Mouse (Mus musculus): ENCODE measurements around the gene Olfr418. TPM values are rescaled to one million over a fixed set of nuclear protein-coding genes. Genes with fewer than 3 reads are reported as not detected.

The Olfr418 gene
- polyA plus RNA-seq (2014; fragmentation: Illumina TruSeq; extraction: RNeasy Lipid Tissue Mini Kit (QIAGEN cat#74804); ENCODE audit: low read depth, low replicate concordance): not detected

DNA sequence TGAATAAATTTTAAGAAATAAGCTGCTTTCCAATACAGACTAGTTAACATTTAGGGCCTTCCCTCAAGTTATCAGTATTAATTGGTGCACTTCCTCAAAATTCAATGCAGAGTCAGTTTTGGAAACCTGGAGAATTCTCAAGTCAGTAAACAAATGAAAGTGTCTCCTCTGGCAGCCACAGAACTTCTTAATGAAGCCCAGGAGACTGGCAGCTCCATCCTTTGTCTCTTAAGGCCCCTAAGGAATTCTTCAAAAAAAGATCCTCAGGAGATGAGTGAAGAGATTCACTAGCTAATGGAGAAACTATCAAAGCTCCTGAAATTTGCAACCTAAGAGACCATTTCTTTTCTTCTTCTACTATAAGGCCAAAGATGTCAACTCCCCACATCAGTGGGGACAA, at the start of gene Olfr418:
Olfr418 (plus strand) TSS at position 301 of the 400 bp plus-strand sequence.

DNA sequence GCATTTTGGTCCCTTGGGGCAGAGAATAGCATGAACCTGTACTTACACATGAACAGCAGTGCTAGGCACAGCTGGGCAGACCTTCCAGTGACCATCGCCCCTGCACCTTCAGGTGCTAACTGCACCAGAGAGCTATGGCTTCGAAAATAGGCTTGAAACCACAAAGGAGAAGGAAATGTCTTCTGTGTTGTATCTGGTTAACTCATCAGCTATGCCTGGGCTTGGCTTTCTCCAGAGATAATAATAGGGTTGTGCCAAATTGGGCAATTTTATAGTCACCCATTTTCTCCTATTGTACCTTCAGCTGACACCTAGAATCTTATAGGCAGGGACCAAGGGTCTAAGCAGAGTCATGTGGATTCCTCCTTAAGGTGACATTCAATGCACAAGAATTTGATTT, 38.7 kb upstream of the Olfr418 start, which contains the start of gene Fcer1a:
Fcer1a (minus strand) TSS at position 134 of the 400 bp plus-strand sequence.

DNA sequence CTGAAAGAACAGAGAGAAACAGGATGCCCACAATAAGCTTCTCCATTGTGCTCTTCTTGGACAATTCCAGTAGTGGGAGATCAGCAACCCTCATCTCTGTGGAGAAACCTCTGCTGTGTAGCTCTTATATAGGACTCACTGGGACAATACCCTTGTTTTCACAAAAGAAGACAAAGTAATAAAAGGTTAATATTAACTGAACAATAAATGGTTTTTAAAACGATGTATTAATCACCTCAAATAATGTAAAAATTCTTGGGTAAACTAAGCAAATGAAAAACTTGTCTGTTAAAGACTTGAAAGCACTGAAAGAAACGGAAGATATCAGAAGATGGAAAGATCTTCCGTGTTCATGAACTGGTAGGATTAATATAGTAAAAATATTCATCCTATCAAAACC, 11.9 kb downstream of the Olfr418 start, which contains the start of gene Mptx2:
Mptx2 (minus strand) TSS at position 101 of the 400 bp plus-strand sequence.

Other genes starting within 250 kb of the Olfr418 start
- gene Olfr1408, start 128.6 kb upstream of the Olfr418 start, polyA plus RNA-seq (2014; fragmentation: Illumina TruSeq; extraction: RNeasy Lipid Tissue Mini Kit (QIAGEN cat#74804); ENCODE audit: low read depth, low replicate concordance): not detected
- gene Olfr1406, start 75.4 kb upstream of the Olfr418 start, polyA plus RNA-seq (2014; fragmentation: Illumina TruSeq; extraction: RNeasy Lipid Tissue Mini Kit (QIAGEN cat#74804); ENCODE audit: low read depth, low replicate concordance): not detected
- gene Olfr218, start 68.2 kb upstream of the Olfr418 start, polyA plus RNA-seq (2014; fragmentation: Illumina TruSeq; extraction: RNeasy Lipid Tissue Mini Kit (QIAGEN cat#74804); ENCODE audit: low read depth, low replicate concordance): not detected
- not detected for gene Olfr1404, start 53.6 kb upstream of the Olfr418 start, polyA plus RNA-seq (2014; fragmentation: Illumina TruSeq; extraction: RNeasy Lipid Tissue Mini Kit (QIAGEN cat#74804); ENCODE audit: low read depth, low replicate concordance)
- gene Fcer1a, start 38.8 kb upstream of the Olfr418 start, polyA plus RNA-seq (2014; fragmentation: Illumina TruSeq; extraction: RNeasy Lipid Tissue Mini Kit (QIAGEN cat#74804); ENCODE audit: low read depth, low replicate concordance): 0.55 TPM
- gene Mptx2, start 11.8 kb downstream of the Olfr418 start, polyA plus RNA-seq (2014; fragmentation: Illumina TruSeq; extraction: RNeasy Lipid Tissue Mini Kit (QIAGEN cat#74804); ENCODE audit: low read depth, low replicate concordance): not detected
- 5.3 TPM for gene Ackr1, start 67.7 kb downstream of the Olfr418 start, polyA plus RNA-seq (2014; fragmentation: Illumina TruSeq; extraction: RNeasy Lipid Tissue Mini Kit (QIAGEN cat#74804); ENCODE audit: low read depth, low replicate concordance)
- gene Aim2, start 84.9 kb downstream of the Olfr418 start, polyA plus RNA-seq (2014; fragmentation: Illumina TruSeq; extraction: RNeasy Lipid Tissue Mini Kit (QIAGEN cat#74804); ENCODE audit: low read depth, low replicate concordance): 4.7 TPM
- gene Cadm3, start 101.7 kb downstream of the Olfr418 start, polyA plus RNA-seq (2014; fragmentation: Illumina TruSeq; extraction: RNeasy Lipid Tissue Mini Kit (QIAGEN cat#74804); ENCODE audit: low read depth, low replicate concordance): 6.9 TPM
- gene Ifi206, start 225.0 kb downstream of the Olfr418 start, polyA plus RNA-seq (2014; fragmentation: Illumina TruSeq; extraction: RNeasy Lipid Tissue Mini Kit (QIAGEN cat#74804); ENCODE audit: low read depth, low replicate concordance): 0.73 TPM

Data from adipose tissue, adult 10 weeks (tissue).